Mouse (Mus musculus): ENCODE data around the gene 1700006A11Rik. TPM values are rescaled to one million over a fixed set of nuclear protein-coding genes. Genes with fewer than 3 reads are reported as not detected.

Gene 1700006A11Rik
- polyA plus RNA-seq, 1 experiment from 2014 or later, result not detected

DNA sequence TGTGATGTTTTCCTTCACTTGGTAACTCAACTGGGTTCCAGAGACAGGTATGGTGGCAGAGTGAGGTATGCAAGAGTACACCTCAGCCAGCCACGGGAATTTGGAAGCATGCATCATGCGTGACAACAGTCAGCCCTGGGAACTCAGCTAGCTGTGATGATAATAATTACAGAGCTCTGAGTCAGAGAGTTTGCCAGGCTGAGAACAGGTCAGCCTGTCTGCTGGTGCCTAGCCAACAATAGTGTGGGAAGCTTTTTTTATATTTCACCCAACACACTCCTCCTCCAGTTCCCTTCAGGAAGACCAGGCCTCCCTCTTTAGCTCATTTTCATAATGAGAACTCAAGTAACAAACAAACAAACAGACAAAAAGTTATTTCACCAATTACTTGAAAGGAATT lies 53.8 kb downstream of the 1700006A11Rik start:
- 89% methylated on average over 2 of the region's 2 CpGs for WGBS
- no peak for TF ChIP-seq CTCF (IDR thresholded peaks at IDR 0.05; ENCODE audit: low read depth)
- Histone ChIP-seq H3K27me3 (replicated peaks; ENCODE audit: control insufficient read depth, insufficient read depth, low read length) (no peaks in the 10 kb centered on the region), H3K4me2 (replicated peaks; ENCODE audit: low read depth) (no peak overlapping the region), H3K36me3 (ENCODE audit: control insufficient read depth, insufficient read depth) (no peaks in the 10 kb centered on the region), H3K27ac (ENCODE audit: low read depth, low read length) (no peak overlapping the region), H3K4me1 (replicated peaks; ENCODE audit: control insufficient read depth, insufficient read depth, low read length) (no peaks in the 10 kb centered on the region), H3K4me3 (ENCODE audit: low read depth, low read length) (no peak overlapping the region), H3K9ac (ENCODE audit: low read depth, low read length) (no peak overlapping the region), H3K9me3 (ENCODE audit: control insufficient read depth) (no peaks in the 10 kb centered on the region)
- no peak for ATAC-seq

GRCm38 (mm10) chr3:124357533-124357932 lies 68.3 kb downstream of the 1700006A11Rik start:
- Histone ChIP-seq H3K36me3 (ENCODE audit: control insufficient read depth, insufficient read depth) (no peaks in the 10 kb centered on the region), H3K4me1 (replicated peaks; ENCODE audit: control insufficient read depth, insufficient read depth, low read length) (no peaks in the 10 kb centered on the region), H3K4me2 (replicated peaks; ENCODE audit: low read depth) (no peak overlapping the region), H3K4me3 (ENCODE audit: low read depth, low read length) (no peak overlapping the region), H3K27ac (ENCODE audit: low read depth, low read length) (no peak overlapping the region), H3K9me3 (ENCODE audit: control insufficient read depth) (no peaks in the 10 kb centered on the region), H3K9ac (ENCODE audit: low read depth, low read length) (no peak overlapping the region), H3K27me3 (replicated peaks; ENCODE audit: control insufficient read depth, insufficient read depth, low read length) (no peaks in the 10 kb centered on the region)
- WGBS, result 85% methylated on average over 3 of the region's 3 CpGs
- no peak for ATAC-seq
- no peak for TF ChIP-seq CTCF (IDR thresholded peaks at IDR 0.05; ENCODE audit: low read depth)

Other genes starting within 250 kb of the 1700006A11Rik start
- gene Tram1l1, start 105.2 kb downstream of the 1700006A11Rik start, polyA plus RNA-seq (2015; fragmentation: Nextera tagmentation; extraction: Ambion mirVana), result 2.1 and 2.3 TPM in 2 replicates
- not detected in 2 replicates for gene 1700003H04Rik, start 155.1 kb upstream of the 1700006A11Rik start, polyA plus RNA-seq (2015; fragmentation: Nextera tagmentation; extraction: Ambion mirVana)

All from intestine, postnatal 0 days (tissue).